Mouse (Mus musculus) megakaryocyte, adult 5-6 weeks (primary cell): ENCODE results near the gene Fgf22. TPM values are rescaled to one million over a fixed set of nuclear protein-coding genes. Genes with fewer than 3 reads are reported as not detected.

Experiments used
- total RNA-seq, 2 experiments: library from RNA; stranded (forward) in 1 of 2; stranded (reverse) in 1 of 2; fragments of 153-499, 151-499 nt in 1 of 2; fragments of 221-1000, 200-1000 nt in 1 of 2; gene quantifications; 2 replicates each; pipeline versions ENCODE4 v1.2.3 to v1.2.4; 2015 to 2017

The Fgf22 gene
- total RNA-seq, 2 experiments from 2014 or later = not detected

Other genes starting within 250 kb of the Fgf22 start
Only the 30 nearest of the 33 such genes appear.
- 13.5 and 14.7 TPM in 2 replicates for gene Plpp2, start 221.3 kb upstream of the Fgf22 start, total RNA-seq (2015)
- 3.9 and 5.1 TPM in 2 replicates for gene Plpp2, start 221.3 kb upstream of the Fgf22 start, total RNA-seq (2017)
- 5.8 and 7.3 TPM in 2 replicates for gene Mier2, start 199.9 kb upstream of the Fgf22 start, total RNA-seq (2015)
- 9.4 and 19.5 TPM in 2 replicates for gene Mier2, start 199.9 kb upstream of the Fgf22 start, total RNA-seq (2017)
- not detected in 2 replicates for gene Theg, start 167.7 kb upstream of the Fgf22 start, total RNA-seq (2015)
- gene Theg, start 167.7 kb upstream of the Fgf22 start, total RNA-seq (2017) = not detected in 2 replicates
- gene C2cd4c, start 141.1 kb upstream of the Fgf22 start, total RNA-seq (2015) = not detected in 2 replicates
- not detected in 2 replicates for gene C2cd4c, start 141.1 kb upstream of the Fgf22 start, total RNA-seq (2017)
- gene Shc2, start 117.2 kb upstream of the Fgf22 start, total RNA-seq (2015) = not detected in 2 replicates
- not detected in 2 replicates for gene Shc2, start 117.2 kb upstream of the Fgf22 start, total RNA-seq (2017)
- gene Odf3l2, start 109.3 kb upstream of the Fgf22 start, total RNA-seq (2015) = not detected in 2 replicates
- not detected in 2 replicates for gene Odf3l2, start 109.3 kb upstream of the Fgf22 start, total RNA-seq (2017)
- not detected in 2 replicates for gene Madcam1, start 90.5 kb upstream of the Fgf22 start, total RNA-seq (2015)
- gene Madcam1, start 90.5 kb upstream of the Fgf22 start, total RNA-seq (2017) = not detected in 2 replicates
- 17.5 and 21.0 TPM in 2 replicates for gene Tpgs1, start 85.7 kb upstream of the Fgf22 start, total RNA-seq (2015)
- gene Tpgs1, start 85.7 kb upstream of the Fgf22 start, total RNA-seq (2017) = 8.8 and 21.1 TPM in 2 replicates
- gene Cdc34, start 72.9 kb upstream of the Fgf22 start, total RNA-seq (2015) = 52.6 and 53.3 TPM in 2 replicates
- 70.2 and 100 TPM in 2 replicates for gene Cdc34, start 72.9 kb upstream of the Fgf22 start, total RNA-seq (2017)
- 2.0 and 2.4 TPM in 2 replicates for gene Gzmm, start 66.1 kb upstream of the Fgf22 start, total RNA-seq (2015)
- 0.20 and 0.92 TPM in 2 replicates for gene Gzmm, start 66.1 kb upstream of the Fgf22 start, total RNA-seq (2017)
- gene Bsg, start 50.6 kb upstream of the Fgf22 start, total RNA-seq (2015) = 289 and 306 TPM in 2 replicates
- gene Bsg, start 50.6 kb upstream of the Fgf22 start, total RNA-seq (2017) = 194 and 196 TPM in 2 replicates
- gene Hcn2, start 38.4 kb upstream of the Fgf22 start, total RNA-seq (2015) = 0.04 TPM in 1 of 2 replicates, not detected in the other
- gene Hcn2, start 38.4 kb upstream of the Fgf22 start, total RNA-seq (2017) = not detected in 2 replicates
- gene Polrmt, start 8.5 kb upstream of the Fgf22 start, total RNA-seq (2015) = 20.9 and 27.8 TPM in 2 replicates
- 9.7 and 12.6 TPM in 2 replicates for gene Polrmt, start 8.5 kb upstream of the Fgf22 start, total RNA-seq (2017)
- gene Rnf126, start 11.9 kb downstream of the Fgf22 start, total RNA-seq (2015) = 30.4 and 34.0 TPM in 2 replicates
- 12.5 and 13.0 TPM in 2 replicates for gene Rnf126, start 11.9 kb downstream of the Fgf22 start, total RNA-seq (2017)
- 3.9 and 5.3 TPM in 2 replicates for gene Fstl3, start 22.2 kb downstream of the Fgf22 start, total RNA-seq (2015)
- 1.7 and 2.7 TPM in 2 replicates for gene Fstl3, start 22.2 kb downstream of the Fgf22 start, total RNA-seq (2017)
- 2.7 and 5.6 TPM in 2 replicates for gene Prss57, start 35.9 kb downstream of the Fgf22 start, total RNA-seq (2015)
- 1.2 and 1.8 TPM in 2 replicates for gene Prss57, start 35.9 kb downstream of the Fgf22 start, total RNA-seq (2017)
- 39.3 and 42.2 TPM in 2 replicates for gene Palm, start 38.5 kb downstream of the Fgf22 start, total RNA-seq (2015)
- 30.2 and 35.5 TPM in 2 replicates for gene Palm, start 38.5 kb downstream of the Fgf22 start, total RNA-seq (2017)
- not detected in 2 replicates for gene Misp, start 65.9 kb downstream of the Fgf22 start, total RNA-seq (2015)
- gene Misp, start 65.9 kb downstream of the Fgf22 start, total RNA-seq (2017) = not detected in 2 replicates
- 138 and 144 TPM in 2 replicates for gene Ptbp1, start 99.4 kb downstream of the Fgf22 start, total RNA-seq (2015)
- gene Ptbp1, start 99.4 kb downstream of the Fgf22 start, total RNA-seq (2017) = 97.9 and 133 TPM in 2 replicates
- gene Prtn3, start 119.4 kb downstream of the Fgf22 start, total RNA-seq (2015) = 322 and 372 TPM in 2 replicates
- 92.6 and 97.3 TPM in 2 replicates for gene Prtn3, start 119.4 kb downstream of the Fgf22 start, total RNA-seq (2017)
- gene Plppr3, start 119.6 kb downstream of the Fgf22 start, total RNA-seq (2015) = 6.2 and 10.6 TPM in 2 replicates
- 13.2 and 17.6 TPM in 2 replicates for gene Plppr3, start 119.6 kb downstream of the Fgf22 start, total RNA-seq (2017)
- gene Elane, start 131.2 kb downstream of the Fgf22 start, total RNA-seq (2015) = 348 and 366 TPM in 2 replicates
- gene Elane, start 131.2 kb downstream of the Fgf22 start, total RNA-seq (2017) = 161 and 164 TPM in 2 replicates
- gene Cfd, start 135.8 kb downstream of the Fgf22 start, total RNA-seq (2015) = not detected in 2 replicates
- not detected in 2 replicates for gene Cfd, start 135.8 kb downstream of the Fgf22 start, total RNA-seq (2017)
- 12.0 and 13.6 TPM in 2 replicates for gene Med16, start 153.8 kb downstream of the Fgf22 start, total RNA-seq (2015)
- gene Med16, start 153.8 kb downstream of the Fgf22 start, total RNA-seq (2017) = 17.5 and 18.0 TPM in 2 replicates
- not detected in 2 replicates for gene Gm26602, start 155.8 kb downstream of the Fgf22 start, total RNA-seq (2015)
- gene Gm26602, start 155.8 kb downstream of the Fgf22 start, total RNA-seq (2017) = not detected in 2 replicates
- gene Kiss1r, start 161.9 kb downstream of the Fgf22 start, total RNA-seq (2015) = 0.18 and 0.29 TPM in 2 replicates
- gene Kiss1r, start 161.9 kb downstream of the Fgf22 start, total RNA-seq (2017) = 0.26 and 0.77 TPM in 2 replicates
- 118 and 121 TPM in 2 replicates for gene R3hdm4, start 166.1 kb downstream of the Fgf22 start, total RNA-seq (2015)
- 92.1 and 134 TPM in 2 replicates for gene R3hdm4, start 166.1 kb downstream of the Fgf22 start, total RNA-seq (2017)
- gene Arid3a, start 172.0 kb downstream of the Fgf22 start, total RNA-seq (2015) = 36.7 and 38.7 TPM in 2 replicates
- gene Arid3a, start 172.0 kb downstream of the Fgf22 start, total RNA-seq (2017) = 59.2 and 67.8 TPM in 2 replicates
- 10.6 and 15.7 TPM in 2 replicates for gene Wdr18, start 205.1 kb downstream of the Fgf22 start, total RNA-seq (2015)
- gene Wdr18, start 205.1 kb downstream of the Fgf22 start, total RNA-seq (2017) = 7.8 TPM in 2 replicates
- not detected in 2 replicates for gene Grin3b, start 215.6 kb downstream of the Fgf22 start, total RNA-seq (2015)
- gene Grin3b, start 215.6 kb downstream of the Fgf22 start, total RNA-seq (2017) = 0.18 TPM in 1 of 2 replicates, not detected in the other